Mouse (Mus musculus): ENCODE data around the gene Stpg4. TPM values are rescaled to one million over a fixed set of nuclear protein-coding genes. Genes with fewer than 3 reads are reported as not detected.

The Stpg4 gene
- total and polyA plus RNA-seq, 3 experiments: not detected

DNA sequence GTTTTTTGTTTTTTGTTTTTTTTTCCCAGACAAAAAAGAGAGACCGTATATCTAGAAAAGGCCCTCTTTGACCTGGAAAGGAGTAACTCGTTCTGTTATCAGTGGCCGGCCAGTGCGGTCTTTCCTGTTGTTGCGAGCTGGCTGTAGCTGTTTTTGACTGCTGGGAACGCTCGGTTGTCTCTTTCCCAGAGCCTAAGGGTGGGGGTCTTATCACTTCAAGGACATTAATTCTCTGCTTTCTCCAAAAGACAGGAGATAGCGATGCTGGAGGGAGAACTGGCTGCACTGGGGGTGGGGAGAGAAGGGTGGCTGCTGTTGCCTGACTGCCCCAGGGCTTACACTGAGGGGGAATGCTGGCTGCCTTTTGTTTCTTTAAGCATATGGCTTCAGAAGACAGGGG is 43.3 kb upstream of the Stpg4 start:
- DNase-seq (ENCODE audit: low read depth, low spot score): peak; percentile 56
- Histone ChIP-seq H3K9ac (ENCODE audit: control insufficient read depth, low read depth, low read length, poor library complexity, severe bottlenecking) (peak overlapping the region; percentile 64), H3K4me3 (ENCODE audit: control insufficient read depth in 1 of 2, insufficient read depth in 1 of 2, low read depth in 2 of 2, low read length in 2 of 2) (peak overlapping the region; percentile 64 to 76), H3K79me2 (ENCODE audit: control insufficient read depth, insufficient read depth, low read length, poor library complexity) (no peaks in the 10 kb centered on the region), H3K4me1 (ENCODE audit: control insufficient read depth in 1 of 2, insufficient read depth in 2 of 2, low read length in 2 of 2) (peaks cover 2 to 16% of the 10 kb centered on the region in 2 experiments), H3K27ac (ENCODE audit: control insufficient read depth, low read depth, low read length) (peak overlapping the region; percentile 82), H3K9me3 (replicated peaks; ENCODE audit: insufficient read depth, low read length) (no peaks in the 10 kb centered on the region), H3K36me3 (ENCODE audit: control insufficient read depth in 1 of 2, insufficient read depth in 2 of 2, low read length in 2 of 2) (peaks cover 0 to 3% of the 10 kb centered on the region in 2 experiments; a peak in 2 of 4 replicates), H3K27me3 (ENCODE audit: control insufficient read depth in 1 of 2, insufficient read depth in 2 of 2, low read length in 2 of 2) (no peaks in the 10 kb centered on the region)
- TF ChIP-seq POLR2AphosphoS5 (IDR thresholded peaks at IDR 0.05; ENCODE audit: borderline replicate concordance, low read depth, low read length) (no peak), ZKSCAN1 (IDR thresholded peaks at IDR 0.05; ENCODE audit: low read depth, low read length) (no peak), RCOR1 (IDR thresholded peaks at IDR 0.05; ENCODE audit: low read depth, low read length) (no peak), ZC3H11A (IDR thresholded peaks at IDR 0.05; ENCODE audit: low read depth, low read length) (no peak), MYC (IDR thresholded peaks at IDR 0.05; ENCODE audit: low read depth, low read length) (no peak), CTCF (IDR thresholded peaks at IDR 0.05 in 2 of 3, conservative IDR thresholded peaks at IDR 0.05 in 1 of 3; ENCODE audit: control insufficient read depth in 1 of 3, insufficient read depth in 1 of 3, low read depth in 2 of 3, low read length in 3 of 3, poor library complexity in 1 of 3, severe bottlenecking in 1 of 3) (no peak), TCF12 (IDR thresholded peaks at IDR 0.05; ENCODE audit: low read depth, low read length) (peak; percentile 28; the same call in 1 of the 2 replicates), SMC3 (IDR thresholded peaks at IDR 0.05; ENCODE audit: low read depth, low read length) (no peak), POLR2A (IDR thresholded peaks at IDR 0.05; ENCODE audit: control insufficient read depth in 1 of 2, insufficient read depth in 1 of 2, low read depth in 1 of 2, low read length in 2 of 2, poor library complexity in 1 of 2) (no peak), MYB (IDR thresholded peaks at IDR 0.05; ENCODE audit: low read depth, low read length) (no peak), GABPA (IDR thresholded peaks at IDR 0.05; ENCODE audit: low read depth, low read length) (no peak), MAZ (IDR thresholded peaks at IDR 0.05; ENCODE audit: low read depth, low read length) (no peak; the same call in 1 of the 2 replicates), ETS1 (IDR thresholded peaks at IDR 0.05; ENCODE audit: low read depth, low read length) (0 out of 2 replicates have a peak, but pooled peaks have one; percentile 37), MAFK (IDR thresholded peaks at IDR 0.05; ENCODE audit: borderline replicate concordance, low read depth, low read length) (no peak), GATA1 (IDR thresholded peaks at IDR 0.05; ENCODE audit: low read depth, low read length) (peak; percentile 54), CHD1 (IDR thresholded peaks at IDR 0.05; ENCODE audit: low read depth, low read length) (no peak), JUND (IDR thresholded peaks at IDR 0.05; ENCODE audit: low read depth, low read length) (no peak), BHLHE40 (IDR thresholded peaks at IDR 0.05; ENCODE audit: borderline replicate concordance, low read depth, low read length) (no peak), TAL1 (IDR thresholded peaks at IDR 0.05; ENCODE audit: low read length) (peak; percentile 10; the same call in 1 of the 2 replicates), ZMIZ1 (IDR thresholded peaks at IDR 0.05; ENCODE audit: low read depth, low read length) (no peak), EP300 (IDR thresholded peaks at IDR 0.05; ENCODE audit: low read depth in 1 of 2, low read length in 2 of 2) (peak in 1 of 2 experiments; percentile 21; a peak in 2 of 4 replicates), MAX (IDR thresholded peaks at IDR 0.05; ENCODE audit: low read length) (no peak), CHD2 (IDR thresholded peaks at IDR 0.05; ENCODE audit: low read length) (no peak)
